Mouse (Mus musculus) liver, adult 2 months (tissue): ENCODE data around the gene Eif4e3. TPM values are rescaled to one million over a fixed set of nuclear protein-coding genes. Genes with fewer than 3 reads are reported as not detected.

Experiments
- DNase-seq: peaks from one replicate; pipeline ENCODE4 v3.0.0-alpha.2; 2011; ENCODE audit warnings: low read depth, low spot score; ENCODE audit errors: extremely low read depth
- H3K27ac ChIP-seq: fragments of 200-500 bp; replicated peaks from 2 replicates; pipeline ENCODE4 v1.5.1; 2012; ENCODE audit warnings: low read depth, mild to moderate bottlenecking, control low read depth, inconsistent platforms, low read length; ENCODE audit not compliant: insufficient read depth
- H3K27me3 ChIP-seq: fragments of 200-500 bp; 2 replicates; pipeline ENCODE4 v1.6.1; 2012; ENCODE audit warnings: mild to moderate bottlenecking, moderate library complexity, low read length, inconsistent platforms; ENCODE audit not compliant: control insufficient read depth, insufficient read depth
- H3K36me3 ChIP-seq: fragments of 200-500 bp; 2 replicates; pipeline ENCODE4 v1.6.1; 2012; ENCODE audit warnings: low read length, inconsistent platforms; ENCODE audit not compliant: control insufficient read depth, insufficient read depth
- H3K4me1 ChIP-seq: fragments of 200-500 bp; 2 replicates; pipeline ENCODE4 v1.6.1; 2011; ENCODE audit warnings: low read length; ENCODE audit not compliant: control insufficient read depth, insufficient read depth
- H3K4me3 ChIP-seq: fragments of 200-500 bp; 2 replicates; pipeline ENCODE4 v1.5.1; 2011; ENCODE audit warnings: low read depth, mild to moderate bottlenecking, control low read depth, low read length, moderate library complexity; ENCODE audit not compliant: insufficient read depth
- H3K79me2 ChIP-seq: fragments of 200-500 bp; 2 replicates; pipeline ENCODE4 v1.6.1; 2012; ENCODE audit warnings: inconsistent platforms, mild to moderate bottlenecking, low read length, moderate library complexity; ENCODE audit not compliant: control insufficient read depth, insufficient read depth
- H3K9ac ChIP-seq: fragments of 200-500 bp; 2 replicates; pipeline ENCODE4 v1.6.1; 2012; ENCODE audit warnings: low read depth, mild to moderate bottlenecking, control low read depth, inconsistent platforms, low read length
- CTCF ChIP-seq: fragments of 200-500 bp; IDR thresholded peaks from 2 replicates; pipeline ENCODE4 v1.5.1; 2011; ENCODE audit warnings: low read depth, low read length, control low read depth
- POLR2A ChIP-seq: fragments of 200-500 bp; IDR thresholded peaks from 2 replicates; pipeline ENCODE4 v1.6.1; 2011; ENCODE audit warnings: low read length, control low read depth; ENCODE audit not compliant: insufficient read depth; ENCODE audit errors: extremely low read depth
- WGBS: fragments of 180-500 bp; shearing (Covaris S2); methylation state at CpG from one replicate; pipeline ENCODE4 v1.1.7; 2018; 5-methylcytosine and 5-hydroxymethylcytosine counted together
- polyA plus RNA-seq: library from polyadenylated mRNA; depleted of rRNA; stranded (reverse); fragments of >200 nt; gene quantifications from 2 replicates; pipeline ENCODE4 v1.2.3, GENCODE M21; 2012
- total RNA-seq: library from RNA; depleted of rRNA; stranded (reverse); fragments of >200 nt; gene quantifications from 2 replicates; pipeline ENCODE4 v1.2.3, GENCODE M21; 2014

Gene Eif4e3
- total and polyA plus RNA-seq, 2 experiments = 1.3 to 4.1 TPM

DNA sequence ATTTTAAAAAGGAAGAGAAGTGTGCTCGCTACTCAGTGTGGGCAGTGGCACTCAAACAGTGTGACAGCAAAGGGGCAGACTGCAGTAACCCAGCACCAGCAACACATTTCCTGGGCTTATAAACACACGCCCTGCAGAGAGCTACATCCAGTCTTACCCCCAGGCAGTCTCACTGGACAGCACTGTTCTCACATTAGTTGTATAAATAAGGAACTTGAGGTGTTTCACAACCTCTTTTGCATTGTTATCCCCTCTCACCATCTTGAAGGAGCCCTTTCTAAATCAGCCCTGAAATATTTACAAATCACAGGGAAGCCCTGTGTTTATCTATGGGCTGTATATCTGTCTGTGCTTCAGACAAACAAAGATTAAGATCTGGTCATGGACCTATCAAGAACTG lies 17.3 kb downstream of the Eif4e3 start:
- no peak overlapping the region for H3K9ac ChIP-seq
- TF ChIP-seq POLR2A = no peak
- no peak for TF ChIP-seq CTCF
- no peaks in the 10 kb centered on the region for H3K27me3 ChIP-seq
- no peak overlapping the region for H3K27ac ChIP-seq
- H3K4me3 ChIP-seq = no peak overlapping the region
- no peaks in the 10 kb centered on the region for H3K79me2 ChIP-seq
- H3K36me3 ChIP-seq = no peaks in the 10 kb centered on the region
- 69% methylated on average over 2 of the region's 2 CpGs for WGBS
- no peak for DNase-seq
- H3K4me1 ChIP-seq = peaks cover 4% of the 10 kb centered on the region

DNA sequence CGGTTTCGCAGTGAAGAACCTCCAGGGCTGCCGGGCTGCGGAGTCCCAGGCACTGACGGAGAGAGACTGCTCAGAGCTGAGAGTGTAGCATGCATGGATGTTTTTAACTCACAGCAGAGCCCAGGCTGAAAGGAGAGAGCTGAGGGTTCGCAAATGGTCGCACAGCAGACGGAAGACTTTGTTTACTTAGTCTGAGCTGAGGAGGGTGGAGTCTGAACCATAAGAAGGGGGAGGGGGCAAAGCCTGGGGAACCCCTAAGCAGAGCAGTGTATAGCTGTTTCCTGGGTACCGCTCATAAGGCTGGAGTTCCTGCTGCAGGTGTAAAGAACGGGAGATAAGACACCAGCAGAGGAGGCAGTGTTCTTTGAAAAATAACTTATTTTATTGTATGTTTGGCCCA lies 20.2 kb downstream of the Eif4e3 start:
- no peak overlapping the region for H3K27ac ChIP-seq
- peaks cover 10% of the 10 kb centered on the region for H3K4me1 ChIP-seq
- no peak overlapping the region for H3K4me3 ChIP-seq
- TF ChIP-seq CTCF (no peak), POLR2A (no peak)
- 72% methylated on average over 10 of the region's 10 CpGs for WGBS
- H3K9ac ChIP-seq = no peak overlapping the region
- no peak for DNase-seq
- no peaks in the 10 kb centered on the region for H3K79me2 ChIP-seq
- H3K36me3 ChIP-seq = no peaks in the 10 kb centered on the region
- H3K27me3 ChIP-seq = no peaks in the 10 kb centered on the region

DNA sequence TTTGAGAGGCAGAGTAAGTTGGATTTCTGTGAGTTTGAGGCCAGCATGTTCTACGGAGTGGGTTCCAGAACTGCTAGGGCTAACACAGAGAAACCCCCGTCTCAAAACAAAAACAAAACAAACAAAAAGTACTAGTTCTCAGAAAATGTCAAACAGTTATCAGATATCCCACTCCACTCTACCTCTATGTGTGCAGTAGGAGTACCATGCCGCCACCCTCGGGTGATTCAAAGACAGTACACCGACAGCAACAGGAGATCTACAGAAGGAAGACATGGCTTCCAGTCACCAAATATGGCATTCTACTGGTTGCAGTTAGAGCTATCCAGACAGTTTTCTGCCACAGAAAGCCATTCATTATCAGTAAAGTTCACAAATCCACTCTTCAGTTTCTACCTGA lies 21.7 kb downstream of the Eif4e3 start:
- Histone ChIP-seq H3K27me3 (no peaks in the 10 kb centered on the region), H3K4me3 (no peak overlapping the region), H3K4me1 (peaks cover 10% of the 10 kb centered on the region), H3K36me3 (no peaks in the 10 kb centered on the region), H3K79me2 (no peaks in the 10 kb centered on the region), H3K27ac (0 out of 2 replicates have a peak overlapping the region, but pooled peaks have one; percentile 15), H3K9ac (no peak overlapping the region)
- 81% methylated on average over 5 of the region's 5 CpGs for WGBS
- no peak for DNase-seq
- TF ChIP-seq CTCF (no peak), POLR2A (no peak)

DNA sequence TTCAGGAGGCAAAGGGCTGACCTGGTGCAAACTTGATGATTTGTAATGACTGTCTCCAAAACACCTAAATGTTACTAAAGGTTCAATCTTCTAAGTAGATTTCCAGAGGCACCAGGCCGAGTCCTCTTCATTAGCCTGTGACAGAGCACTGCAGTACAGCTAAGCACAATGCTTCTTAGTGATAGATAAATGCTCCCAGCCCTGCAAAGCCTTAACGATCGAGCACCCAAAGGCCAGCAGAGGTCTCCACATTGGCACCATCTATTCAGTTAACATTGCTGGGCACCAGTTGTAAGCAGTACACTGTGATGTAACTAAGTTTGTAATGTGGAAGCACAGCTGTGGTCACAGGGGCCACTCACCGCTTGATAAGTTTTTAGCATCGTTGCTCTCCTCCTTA lies 22.2 kb downstream of the Eif4e3 start:
- H3K4me3 ChIP-seq = no peak overlapping the region
- TF ChIP-seq POLR2A = no peak
- no peak for TF ChIP-seq CTCF
- 44% methylated on average over 5 of the region's 5 CpGs for WGBS
- H3K9ac ChIP-seq = no peak overlapping the region
- H3K27me3 ChIP-seq = no peaks in the 10 kb centered on the region
- H3K79me2 ChIP-seq = no peaks in the 10 kb centered on the region
- peak; percentile 51 for DNase-seq
- H3K4me1 ChIP-seq = peaks cover 10% of the 10 kb centered on the region
- no peaks in the 10 kb centered on the region for H3K36me3 ChIP-seq
- H3K27ac ChIP-seq = peak overlapping the region; percentile 15; the same call in 1 of the 2 replicates

DNA sequence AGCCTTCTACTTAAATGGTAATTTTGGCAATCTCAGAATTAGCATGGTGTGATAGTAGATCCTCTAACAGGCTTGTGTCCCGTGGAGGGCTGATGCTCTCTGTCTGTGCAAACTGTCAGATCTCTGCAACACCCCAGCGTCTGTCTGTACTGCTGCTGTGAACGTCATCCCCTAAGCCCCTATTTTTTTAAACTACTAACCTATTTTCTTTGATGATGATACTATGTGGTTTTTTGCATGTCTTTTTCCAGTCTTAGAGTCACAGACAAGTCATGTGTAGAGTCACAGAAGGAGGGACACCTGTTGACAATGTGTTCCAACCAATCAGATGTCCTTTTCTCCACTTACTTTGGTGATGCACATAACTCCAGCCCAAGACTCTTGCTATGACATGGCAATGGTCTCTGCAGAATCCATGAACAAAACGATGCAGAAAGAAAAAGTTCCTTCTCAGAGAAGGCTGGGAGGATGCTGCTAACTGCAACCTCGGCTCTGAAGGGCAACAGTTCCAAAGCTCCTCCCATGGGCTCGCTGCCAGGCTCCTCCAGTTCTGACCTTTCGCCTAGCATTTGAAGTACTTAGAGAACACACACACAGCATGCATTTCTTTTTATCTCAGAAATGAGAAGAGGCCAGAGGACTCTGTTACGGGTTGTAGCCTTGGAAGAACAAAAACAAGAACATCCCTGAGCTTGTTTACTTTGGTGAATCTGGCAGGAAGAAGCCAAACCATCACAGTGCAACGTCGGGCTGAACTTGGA lies 23.0 kb downstream of the Eif4e3 start:
- H3K4me1 ChIP-seq = peaks cover 10% of the 10 kb centered on the region
- DNase-seq = peak; percentile 82
- H3K79me2 ChIP-seq = no peaks in the 10 kb centered on the region
- H3K9ac ChIP-seq = no peak overlapping the region
- WGBS = 27% methylated on average over 10 of the region's 10 CpGs
- no peak for TF ChIP-seq CTCF
- no peak for TF ChIP-seq POLR2A
- H3K4me3 ChIP-seq = no peak overlapping the region
- H3K27me3 ChIP-seq = no peaks in the 10 kb centered on the region
- H3K36me3 ChIP-seq = no peaks in the 10 kb centered on the region
- H3K27ac ChIP-seq = peak overlapping the region; percentile 15; the same call in 1 of the 2 replicates

DNA sequence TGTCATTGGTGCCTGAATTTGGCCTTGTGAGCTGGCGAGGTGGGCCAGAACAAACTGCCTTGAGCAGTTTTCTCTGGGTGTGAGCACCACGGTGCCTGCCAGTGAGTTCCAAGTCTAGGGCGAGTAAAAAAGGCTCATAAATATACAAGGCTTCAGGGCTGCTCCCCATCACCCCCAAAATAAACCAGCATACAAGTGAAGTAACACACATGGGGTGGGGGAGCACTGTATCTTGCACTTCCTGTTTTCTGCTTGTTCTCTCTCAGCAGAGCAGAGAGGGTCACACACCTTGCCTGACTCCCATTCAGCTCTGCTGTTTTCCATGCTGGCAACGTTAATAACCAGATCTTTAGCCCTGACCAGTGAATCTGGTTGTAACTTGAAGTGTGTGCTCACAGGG lies 29.1 kb downstream of the Eif4e3 start:
- Histone ChIP-seq H3K27me3 (no peaks in the 10 kb centered on the region), H3K36me3 (no peaks in the 10 kb centered on the region), H3K9ac (no peak overlapping the region), H3K4me3 (no peak overlapping the region), H3K79me2 (no peaks in the 10 kb centered on the region), H3K27ac (no peak overlapping the region), H3K4me1 (no peaks in the 10 kb centered on the region)
- 89% methylated on average over 4 of the region's 4 CpGs for WGBS
- TF ChIP-seq CTCF (no peak), POLR2A (no peak)
- DNase-seq = no peak
